Mouse (Mus musculus): ENCODE data around the gene Ak2. TPM values are rescaled to one million over a fixed set of nuclear protein-coding genes. Genes with fewer than 3 reads are reported as not detected.

Ak2 gene
- polyA plus RNA-seq, 1 experiment = 54.3 TPM

GRCm38 (mm10) chr4:129031408-129031965, 39.7 kb downstream of the Ak2 start:
- no peak for DNase-seq (ENCODE audit: low read depth)
- TF ChIP-seq CTCF (IDR thresholded peaks at IDR 0.05; ENCODE audit: borderline replicate concordance, extremely low read depth, insufficient read depth, insufficient read length) (no peak), POLR2A (IDR thresholded peaks at IDR 0.05; ENCODE audit: borderline replicate concordance, extremely low read depth, insufficient read depth, insufficient read length, poor library complexity, severe bottlenecking) (no peak)

DNA sequence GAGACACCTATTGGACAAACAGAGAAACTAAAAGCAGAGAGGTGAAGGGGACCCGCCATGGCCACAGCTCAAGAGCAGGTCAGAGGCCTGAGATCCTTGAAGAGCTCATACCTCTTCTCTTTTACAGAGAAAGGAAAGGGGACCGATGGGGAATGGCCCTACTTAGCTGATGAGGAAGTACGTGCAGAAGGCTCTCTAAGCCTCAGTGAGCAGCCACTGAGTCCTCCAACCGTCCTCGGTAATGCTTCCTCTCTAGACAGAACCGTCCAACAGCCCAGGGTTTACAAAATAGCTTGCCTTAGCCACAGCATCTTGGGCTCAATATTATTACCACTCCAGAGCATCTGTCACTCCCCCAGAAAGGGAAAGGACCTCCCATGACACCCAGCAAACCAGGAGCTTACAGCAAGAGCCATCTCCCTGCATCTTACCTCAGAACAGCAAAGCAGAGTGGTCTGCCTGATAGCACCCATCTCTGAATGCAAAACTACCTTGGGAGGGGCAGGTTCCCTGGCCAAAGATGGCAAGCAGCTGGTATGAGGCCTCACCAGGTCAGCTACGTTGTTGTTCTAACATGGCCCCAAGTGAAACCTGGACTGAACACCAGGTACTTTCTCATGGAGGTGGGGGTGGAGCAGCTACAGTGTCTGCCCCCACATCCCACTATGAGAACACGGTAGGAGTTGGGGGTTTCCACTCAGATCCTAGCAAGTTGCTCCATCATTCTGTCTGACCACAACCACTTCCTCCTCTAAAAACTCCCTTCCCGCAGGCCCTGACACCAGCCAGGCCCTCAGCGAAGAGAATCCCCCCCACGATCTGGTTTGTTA, 40.6 kb downstream of the Ak2 start:
- TF ChIP-seq CTCF (IDR thresholded peaks at IDR 0.05; ENCODE audit: borderline replicate concordance, extremely low read depth, insufficient read depth, insufficient read length) = no peak
- no peak for DNase-seq (ENCODE audit: low read depth)

- DNase-seq (ENCODE audit: low read depth) = peak; percentile 14
- TF ChIP-seq POLR2A (IDR thresholded peaks at IDR 0.05; ENCODE audit: borderline replicate concordance, extremely low read depth, insufficient read depth, insufficient read length, poor library complexity, severe bottlenecking) (no peak), CTCF (IDR thresholded peaks at IDR 0.05; ENCODE audit: borderline replicate concordance, extremely low read depth, insufficient read depth, insufficient read length) (no peak)
Measured at GRCm38 (mm10) chr4:129032963-129033951, 41.5 kb downstream of the Ak2 start.

- no peak for DNase-seq (ENCODE audit: low read depth)
Measured at GRCm38 (mm10) chr4:129034224-129034623, 42.5 kb downstream of the Ak2 start.

GRCm38 (mm10) chr4:129034706-129035660, 43.2 kb downstream of the Ak2 start:
- TF ChIP-seq CTCF (IDR thresholded peaks at IDR 0.05; ENCODE audit: borderline replicate concordance, extremely low read depth, insufficient read depth, insufficient read length) = no peak
- no peak for TF ChIP-seq POLR2A (IDR thresholded peaks at IDR 0.05; ENCODE audit: borderline replicate concordance, extremely low read depth, insufficient read depth, insufficient read length, poor library complexity, severe bottlenecking)
- DNase-seq (ENCODE audit: low read depth) = peak; percentile 28

More at GRCm38 (mm10) chr4:129034224-129034623, 42.5 kb downstream of the Ak2 start:
- TF ChIP-seq POLR2A (IDR thresholded peaks at IDR 0.05; ENCODE audit: borderline replicate concordance, extremely low read depth, insufficient read depth, insufficient read length, poor library complexity, severe bottlenecking) = no peak
- TF ChIP-seq CTCF (IDR thresholded peaks at IDR 0.05; ENCODE audit: borderline replicate concordance, extremely low read depth, insufficient read depth, insufficient read length) = no peak

GRCm38 (mm10) chr4:129035851-129036445, 44.2 kb downstream of the Ak2 start:
- no peak for DNase-seq (ENCODE audit: low read depth)

GRCm38 (mm10) chr4:129047721-129048421, 56.1 kb downstream of the Ak2 start:
- TF ChIP-seq POLR2A (IDR thresholded peaks at IDR 0.05; ENCODE audit: borderline replicate concordance, extremely low read depth, insufficient read depth, insufficient read length, poor library complexity, severe bottlenecking) (no peak), CTCF (IDR thresholded peaks at IDR 0.05; ENCODE audit: borderline replicate concordance, extremely low read depth, insufficient read depth, insufficient read length) (no peak)
- DNase-seq (ENCODE audit: low read depth) = peak; percentile 14

More at GRCm38 (mm10) chr4:129035851-129036445, 44.2 kb downstream of the Ak2 start:
- TF ChIP-seq CTCF (IDR thresholded peaks at IDR 0.05; ENCODE audit: borderline replicate concordance, extremely low read depth, insufficient read depth, insufficient read length) (no peak), POLR2A (IDR thresholded peaks at IDR 0.05; ENCODE audit: borderline replicate concordance, extremely low read depth, insufficient read depth, insufficient read length, poor library complexity, severe bottlenecking) (no peak)

GRCm38 (mm10) chr4:129048501-129049305, 56.9 kb downstream of the Ak2 start:
- TF ChIP-seq POLR2A (IDR thresholded peaks at IDR 0.05; ENCODE audit: borderline replicate concordance, extremely low read depth, insufficient read depth, insufficient read length, poor library complexity, severe bottlenecking) (peak; percentile 75; the same call in 1 of the 2 replicates), CTCF (IDR thresholded peaks at IDR 0.05; ENCODE audit: borderline replicate concordance, extremely low read depth, insufficient read depth, insufficient read length) (no peak)

More at GRCm38 (mm10) chr4:129048501-129049305, 56.9 kb downstream of the Ak2 start:
- peak; percentile 97 for DNase-seq (ENCODE audit: low read depth)

All from brain, embryonic 14.5 days (tissue).